Mouse (Mus musculus) stomach, embryonic 14.5 days (tissue): Measurements from ENCODE around the gene Chchd5. TPM values are rescaled to one million over a fixed set of nuclear protein-coding genes. Genes with fewer than 3 reads are reported as not detected.
A peak's percentile ranks its signal among the peaks of the same experiment; 100 is the strongest.

Experiments
- ATAC-seq: fragments of 200-750 bp; cut with Nextera tagmentation; 2 replicates; pipeline ENCODE4 v1.8.0; 2017; ENCODE audit warnings: low read depth, moderate TSS enrichment; ENCODE audit not compliant: insufficient number of reproducible peaks, insufficient read depth, low FRiP score
- H3K27ac ChIP-seq: fragments of 300-500 bp; sonication (generic); 2 replicates; pipeline ENCODE4 v1.5.1; 2014; ENCODE audit warnings: mild to moderate bottlenecking, low read length, moderate library complexity, mixed read lengths
- H3K27me3 ChIP-seq: fragments of 300-500 bp; sonication (generic); 2 replicates; pipeline ENCODE4 v1.6.1; 2014; ENCODE audit warnings: low read length, control low read depth, mixed read lengths; ENCODE audit not compliant: control insufficient read depth, insufficient read depth
- H3K36me3 ChIP-seq: fragments of 300-500 bp; sonication (generic); 2 replicates; pipeline ENCODE4 v1.6.1; 2014; ENCODE audit warnings: mild to moderate bottlenecking, control low read depth, low read length, moderate library complexity, mixed read lengths; ENCODE audit not compliant: control insufficient read depth, insufficient read depth
- H3K4me1 ChIP-seq: fragments of 300-500 bp; sonication (generic); 2 replicates; pipeline ENCODE4 v1.6.1; 2014; ENCODE audit warnings: low read length, control low read depth, mixed read lengths; ENCODE audit not compliant: control insufficient read depth, insufficient read depth
- H3K4me2 ChIP-seq: fragments of 300-500 bp; sonication (generic); replicated peaks from 2 replicates; pipeline ENCODE4 v1.6.1; 2014; ENCODE audit warnings: low read depth, low read length, control low read depth
- H3K4me3 ChIP-seq: fragments of 300-500 bp; sonication (generic); 2 replicates; pipeline ENCODE4 v1.5.1; 2014; ENCODE audit warnings: low read depth, low read length, control low read depth
- H3K9ac ChIP-seq: fragments of 300-500 bp; sonication (generic); replicated peaks from 2 replicates; pipeline ENCODE4 v1.6.1; 2014; ENCODE audit warnings: low read depth, mild to moderate bottlenecking, control low read depth, low read length, moderate library complexity, mixed read lengths
- H3K9me3 ChIP-seq: fragments of 300-500 bp; sonication (generic); 2 replicates; pipeline ENCODE4 v1.6.1; 2016; ENCODE audit warnings: low read depth, low read length, control low read depth; ENCODE audit not compliant: control insufficient read depth
- WGBS: fragments of 180-500 bp; shearing (Covaris S2); extraction: QIAGEN DNeasy Blood & Tissue Kit; methylation state at CpG from one replicate; pipeline ENCODE4 v1.1.7; 2014; 5-methylcytosine and 5-hydroxymethylcytosine counted together
- polyA plus RNA-seq: library from polyadenylated mRNA; unstranded; fragments of >200 nt; fragmentation: Nextera tagmentation; extraction: Ambion mirVana; gene quantifications from 2 replicates; pipeline ENCODE4 v1.2.1, GENCODE M21; 2014

Chchd5 gene
- polyA plus RNA-seq, 1 experiment from 2014 or later = 26.0 TPM

DNA sequence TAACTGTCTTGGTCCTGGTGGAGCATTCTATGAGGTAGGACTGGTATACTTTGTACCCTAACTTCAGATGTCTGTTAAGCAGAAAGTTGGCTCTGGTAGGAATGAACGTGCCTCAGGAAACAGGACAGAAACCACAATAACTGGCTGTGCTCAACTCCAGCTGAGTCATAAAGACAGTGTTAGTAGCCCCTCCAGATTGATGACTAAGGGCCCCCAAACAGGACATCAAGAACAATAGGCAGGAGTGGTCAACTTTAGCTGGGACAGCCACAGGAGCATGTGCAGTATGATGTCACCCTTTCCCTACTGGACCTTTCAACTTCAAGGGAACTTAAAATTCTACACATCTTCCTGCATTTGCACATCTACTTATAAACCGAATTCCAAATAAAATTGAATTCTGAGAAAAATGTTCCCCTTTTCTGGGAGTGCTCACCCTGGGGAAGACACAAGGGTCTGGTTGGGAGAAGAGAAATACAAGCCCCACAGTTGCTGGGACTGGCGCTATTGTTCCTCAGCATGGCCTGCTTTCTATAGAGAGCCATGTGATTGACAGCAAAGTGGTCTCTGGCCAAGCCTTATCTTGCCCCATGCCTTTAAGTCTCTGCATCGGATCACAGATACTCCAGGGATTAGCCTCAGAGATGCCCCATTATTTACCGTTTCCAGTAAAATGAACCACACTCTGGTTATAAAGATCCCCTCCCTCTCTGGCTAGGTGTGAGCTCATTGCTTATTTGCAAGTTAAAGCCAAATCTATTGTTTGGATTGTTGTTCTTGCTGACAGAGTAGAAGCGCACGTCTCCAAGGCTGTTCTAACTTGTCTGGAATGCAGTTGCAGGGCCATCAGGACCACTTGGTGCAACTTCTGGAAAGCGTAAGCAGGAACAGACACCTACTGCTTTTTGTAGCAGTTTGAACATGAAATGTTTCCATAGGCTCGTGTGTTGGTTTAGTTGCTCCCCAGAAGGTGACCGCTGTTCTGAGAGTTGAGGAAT lies 37.3 kb downstream of the Chchd5 start:
- no peaks in the 10 kb centered on the region for H3K9me3 ChIP-seq
- no peaks in the 10 kb centered on the region for H3K27me3 ChIP-seq
- no peak for ATAC-seq
- WGBS = 69% methylated on average over 10 of the region's 10 CpGs
- no peak overlapping the region for H3K27ac ChIP-seq
- H3K4me2 ChIP-seq = no peak overlapping the region
- no peak overlapping the region for H3K4me3 ChIP-seq
- H3K36me3 ChIP-seq = no peaks in the 10 kb centered on the region
- no peak overlapping the region for H3K9ac ChIP-seq
- H3K4me1 ChIP-seq = no peaks in the 10 kb centered on the region

DNA sequence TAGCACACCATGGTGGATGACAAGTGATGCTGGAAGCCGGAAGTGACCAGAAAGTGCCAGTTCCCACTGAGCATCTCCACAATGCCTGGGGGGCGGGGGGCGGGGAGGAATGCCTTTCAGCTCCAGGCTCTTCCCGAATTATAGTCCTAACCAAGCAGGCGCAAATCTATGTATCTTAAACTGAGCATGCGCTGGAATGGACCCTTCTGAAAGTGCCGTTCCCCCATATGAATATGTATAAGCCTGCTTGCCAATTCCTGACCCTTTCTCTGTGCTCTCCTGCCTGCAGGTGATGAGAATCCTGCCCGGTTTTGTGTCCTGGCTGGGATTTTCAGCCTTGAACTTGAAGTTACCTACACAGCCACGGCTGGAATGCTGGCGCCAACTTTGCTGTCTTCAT lies 43.9 kb downstream of the Chchd5 start:
- H3K27me3 ChIP-seq = no peaks in the 10 kb centered on the region
- whole genome bisulfite sequencing = 45% methylated on average over 10 of the region's 10 CpGs
- no peak overlapping the region for H3K4me2 ChIP-seq
- no peak overlapping the region for H3K9ac ChIP-seq
- no peaks in the 10 kb centered on the region for H3K4me1 ChIP-seq
- no peaks in the 10 kb centered on the region for H3K9me3 ChIP-seq
- H3K4me3 ChIP-seq = no peak overlapping the region
- H3K27ac ChIP-seq = no peak overlapping the region
- ATAC-seq = no peak
- H3K36me3 ChIP-seq = no peaks in the 10 kb centered on the region

DNA sequence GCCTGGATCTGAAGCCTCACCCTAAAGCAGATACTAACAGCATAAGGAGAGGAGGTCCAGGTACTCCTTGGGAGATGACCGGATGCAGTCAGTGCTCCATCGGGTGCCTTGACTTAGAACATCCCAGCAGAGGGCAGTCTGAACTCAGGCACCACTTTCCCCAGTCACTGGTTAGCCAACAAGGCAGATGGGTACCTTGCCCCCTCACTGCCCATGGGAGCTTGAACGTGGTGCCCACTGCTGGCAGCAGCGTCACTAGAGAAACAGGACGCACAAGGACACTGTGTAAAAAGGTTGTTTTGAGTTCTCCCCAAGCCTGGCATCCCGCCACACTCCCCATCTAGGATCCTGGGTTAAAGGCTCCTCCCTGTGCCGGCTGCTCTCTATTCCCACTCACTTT lies 45.0 kb downstream of the Chchd5 start:
- no peaks in the 10 kb centered on the region for H3K27me3 ChIP-seq
- no peak overlapping the region for H3K9ac ChIP-seq
- no peak overlapping the region for H3K4me2 ChIP-seq
- H3K36me3 ChIP-seq = no peaks in the 10 kb centered on the region
- 41% methylated on average over 7 of the region's 7 CpGs for WGBS
- H3K4me3 ChIP-seq = no peak overlapping the region
- no peak for ATAC-seq
- no peak overlapping the region for H3K27ac ChIP-seq
- no peaks in the 10 kb centered on the region for H3K9me3 ChIP-seq
- H3K4me1 ChIP-seq = no peaks in the 10 kb centered on the region

DNA sequence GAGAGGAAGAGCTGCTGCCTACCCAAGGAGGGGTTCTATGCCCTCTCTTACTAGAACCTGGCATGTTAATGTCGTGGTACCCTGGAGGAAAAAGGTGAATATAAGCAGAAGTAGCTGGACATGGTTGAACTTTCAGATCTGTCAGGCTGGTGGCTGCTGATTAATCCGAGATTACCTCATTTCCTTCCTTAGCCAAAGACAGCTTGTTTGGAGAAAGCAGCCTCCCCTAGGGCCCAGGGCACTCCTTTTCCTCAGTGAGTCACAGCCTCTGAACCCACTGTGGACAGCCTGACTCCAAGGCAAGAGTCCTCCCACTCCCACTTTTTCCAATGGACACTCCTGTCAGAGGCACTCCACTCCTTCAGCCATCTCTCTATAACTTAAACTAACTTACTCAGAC lies 46.1 kb downstream of the Chchd5 start:
- WGBS = 57% methylated on average over 2 of the region's 2 CpGs
- H3K27me3 ChIP-seq = no peaks in the 10 kb centered on the region
- no peak overlapping the region for H3K4me3 ChIP-seq
- H3K36me3 ChIP-seq = no peaks in the 10 kb centered on the region
- no peak overlapping the region for H3K4me2 ChIP-seq
- no peak overlapping the region for H3K27ac ChIP-seq
- no peak overlapping the region for H3K9ac ChIP-seq
- H3K4me1 ChIP-seq = no peaks in the 10 kb centered on the region
- ATAC-seq = no peak
- H3K9me3 ChIP-seq = no peaks in the 10 kb centered on the region

DNA sequence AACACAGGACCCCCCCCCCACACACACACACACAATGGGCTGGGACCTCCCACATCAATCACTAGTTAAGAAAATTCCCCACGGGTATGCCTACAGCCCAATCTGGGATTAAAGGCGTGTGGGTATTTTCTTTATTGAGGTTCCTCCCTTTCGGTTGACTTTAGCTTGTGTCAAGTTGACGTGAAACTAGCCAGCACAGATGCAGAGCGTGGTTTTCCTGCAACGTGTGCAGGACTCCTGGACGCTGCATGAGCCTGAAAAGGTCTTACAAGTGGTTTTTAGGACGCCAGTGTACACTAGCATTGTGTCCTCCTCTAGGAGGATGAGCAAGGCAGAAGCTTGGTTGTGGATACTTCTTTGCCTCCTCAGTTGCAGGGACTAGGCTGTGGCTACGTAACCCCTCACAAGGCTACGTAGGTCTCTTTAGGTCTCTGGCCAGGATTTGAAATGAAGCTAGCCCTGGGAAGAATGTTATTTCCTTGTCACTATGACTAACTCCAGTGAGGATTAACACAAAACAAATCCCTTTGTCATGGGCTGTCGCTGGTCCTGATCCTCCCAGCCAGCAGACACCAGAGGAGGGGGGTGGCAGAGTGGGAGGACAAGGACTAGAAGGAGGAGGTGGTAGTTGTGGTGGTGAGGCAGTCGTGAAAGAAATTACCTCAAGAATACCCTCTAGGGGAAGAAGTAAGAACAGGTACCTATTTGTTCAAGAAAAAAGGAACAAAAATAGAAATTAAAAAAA lies 47.3 kb downstream of the Chchd5 start:
- no peaks in the 10 kb centered on the region for H3K9me3 ChIP-seq
- no peak for ATAC-seq
- no peak overlapping the region for H3K4me3 ChIP-seq
- WGBS = 78% methylated on average over 12 of the region's 12 CpGs
- H3K36me3 ChIP-seq = no peaks in the 10 kb centered on the region
- no peak overlapping the region for H3K4me2 ChIP-seq
- H3K27me3 ChIP-seq = no peaks in the 10 kb centered on the region
- H3K27ac ChIP-seq = no peak overlapping the region
- no peaks in the 10 kb centered on the region for H3K4me1 ChIP-seq
- H3K9ac ChIP-seq = no peak overlapping the region

DNA sequence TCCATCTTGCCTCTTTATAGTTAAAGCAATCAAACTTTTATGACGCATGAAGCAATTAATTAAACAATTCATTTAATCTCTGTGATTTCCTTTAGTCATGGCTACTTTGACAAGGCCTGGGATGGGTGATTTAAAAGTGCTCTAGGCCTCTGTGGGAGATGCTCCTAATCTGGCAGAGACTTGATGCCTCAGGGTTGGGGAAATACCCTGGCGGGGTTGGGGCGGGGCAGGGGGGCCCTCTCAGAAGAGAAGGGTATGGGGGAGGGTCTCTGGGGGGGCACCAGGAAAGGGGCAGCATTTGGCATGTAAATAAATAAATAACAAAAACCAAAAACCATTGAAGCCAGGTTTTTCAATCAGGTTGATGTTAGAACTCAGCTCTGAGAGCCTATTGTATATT lies 48.2 kb downstream of the Chchd5 start:
- Histone ChIP-seq H3K36me3 (no peaks in the 10 kb centered on the region), H3K4me3 (no peak overlapping the region), H3K27me3 (no peaks in the 10 kb centered on the region), H3K4me2 (no peak overlapping the region), H3K9me3 (no peaks in the 10 kb centered on the region), H3K9ac (no peak overlapping the region), H3K27ac (no peak overlapping the region), H3K4me1 (no peaks in the 10 kb centered on the region)
- 71% methylated on average over 3 of the region's 3 CpGs for WGBS
- no peak for ATAC-seq

DNA sequence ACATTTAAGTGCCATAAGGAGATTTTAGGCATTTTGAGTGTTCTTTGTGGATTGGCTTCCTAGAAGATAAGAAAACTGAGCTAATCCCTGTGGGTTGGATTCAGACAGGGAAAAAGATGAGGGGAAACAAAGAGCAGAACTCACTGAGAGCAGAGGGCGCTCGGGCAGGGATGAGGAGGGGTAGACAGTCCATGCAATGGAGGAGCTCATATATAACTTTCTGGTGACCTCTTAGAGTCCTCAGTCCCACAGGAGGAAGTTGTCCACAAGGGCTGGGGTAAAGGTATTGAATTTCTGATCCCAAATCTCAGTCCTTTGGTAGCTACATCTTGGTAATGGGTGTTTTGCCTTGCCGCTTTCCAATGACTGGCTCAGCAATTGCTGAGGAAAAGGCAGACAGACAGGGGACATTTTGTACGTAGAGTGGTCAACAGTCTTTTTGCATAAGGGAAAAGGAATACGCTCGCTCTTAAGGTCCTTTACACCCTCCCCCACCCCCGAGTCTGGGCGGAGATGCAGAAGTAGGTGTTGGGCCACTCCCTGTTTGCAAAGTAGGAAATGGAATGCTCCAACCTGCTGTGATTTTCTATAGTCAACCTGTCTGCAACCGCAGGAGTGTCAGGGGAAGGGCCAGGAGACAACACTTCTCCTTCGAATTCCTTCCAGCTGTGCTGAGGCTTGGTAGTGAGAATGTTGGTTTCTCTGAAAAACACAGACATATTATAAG lies 48.8 kb downstream of the Chchd5 start:
- WGBS = 35% methylated on average over 10 of the region's 10 CpGs
- Histone ChIP-seq H3K27me3 (no peaks in the 10 kb centered on the region), H3K27ac (no peak overlapping the region), H3K4me2 (no peak overlapping the region), H3K4me1 (no peaks in the 10 kb centered on the region), H3K36me3 (no peaks in the 10 kb centered on the region), H3K4me3 (no peak overlapping the region), H3K9ac (no peak overlapping the region), H3K9me3 (no peaks in the 10 kb centered on the region)
- peak; percentile 65; the same call in 1 of the 2 replicates for ATAC-seq
